Comparison of ENCODE assay signal across 20 mouse cellular contexts in genomic region chr8:106545149-106545548, GRCm38 (mm10). TPM values are rescaled to one million over a fixed set of nuclear protein-coding genes. Genes with fewer than 3 reads are reported as not detected.
DNase-seq lines count a peak whose midpoint lies in the region; ATAC-seq and TF ChIP-seq lines count a peak whose summit lies in the region.
"Had no signal": no experiment of that assay in that cellular context is flagged by ENCODE, and none has a peak within 500 bp of the region (broad histone marks: within the 10 kb centered on the region; RNA-seq: fewer than 3 reads in every experiment).

No protein-coding gene starts in this region.

- H3K27ac ChIP-seq in heart, postnatal 0 days (ENCODE audit: low read depth) = no peak overlapping the region
- H3K27ac ChIP-seq in lung, postnatal 0 days (ENCODE audit: low read length) = no peak overlapping the region
- H3K27ac ChIP-seq: heart, embryonic 10.5 days; hindbrain, embryonic 12.5 days; neural tube, embryonic 13.5 days; stomach, embryonic 15.5 days had no signal

- peaks cover 13% of the 10 kb centered on the region for H3K36me3 ChIP-seq in heart, postnatal 0 days (replicated peaks; ENCODE audit: control insufficient read depth, insufficient read depth, low read length)
- H3K36me3 ChIP-seq in lung, postnatal 0 days (ENCODE audit: insufficient read depth, low read length) = no peaks in the 10 kb centered on the region
- H3K36me3 ChIP-seq: hindbrain, embryonic 12.5 days; stomach, embryonic 15.5 days had no signal

- TF ChIP-seq EP300 in heart, postnatal 0 days (IDR thresholded peaks at IDR 0.05; ENCODE audit: low read depth) = no peak
- no peak for TF ChIP-seq EP300 in lung, postnatal 0 days (IDR thresholded peaks at IDR 0.05)

- no peak overlapping the region for H3K4me3 ChIP-seq in heart, postnatal 0 days (ENCODE audit: low read depth, low read length)
- no peak overlapping the region for H3K4me3 ChIP-seq in lung, postnatal 0 days (ENCODE audit: low read depth, low read length)
- H3K4me3 ChIP-seq: heart, embryonic 10.5 days; hindbrain, embryonic 12.5 days; neural tube, embryonic 13.5 days; stomach, embryonic 15.5 days had no signal

- TF ChIP-seq CTCF in heart, postnatal 0 days (IDR thresholded peaks at IDR 0.05; ENCODE audit: low read depth) = 0 out of 2 replicates have a peak, but pooled peaks have one; percentile 4
- TF ChIP-seq CTCF in lung, postnatal 0 days (IDR thresholded peaks at IDR 0.05) = peak; percentile 54

- DNase-seq in heart, postnatal 0 days (ENCODE audit: low spot score) = no peak
- DNase-seq in heart, postnatal 10 days = no peak
- no peak for DNase-seq in lung, postnatal 0 days (ENCODE audit: low spot score)
- no peak for DNase-seq in lung, adult 18-20 months
- peak; percentile 25 for DNase-seq in NIH3T3 (ENCODE audit: low read depth)
- peak; percentile 53 for DNase-seq in naive thymus-derived CD4-positive, alpha-beta T cell, adult 2 months (ENCODE audit: low read depth)
- no peak for DNase-seq in left cerebral cortex, postnatal 4 days
- no peak for DNase-seq in cerebellum, postnatal 14 days
- DNase-seq: cerebellum, adult 9-10 months; kidney, postnatal 10 days; midbrain, embryonic 14.5 days had no signal

- no peaks in the 10 kb centered on the region for H3K9me3 ChIP-seq in heart, postnatal 0 days (replicated peaks; ENCODE audit: control insufficient read depth, low read length)
- H3K9me3 ChIP-seq in lung, postnatal 0 days (ENCODE audit: low read length) = no peaks in the 10 kb centered on the region
- H3K9me3 ChIP-seq: heart, embryonic 10.5 days; hindbrain, embryonic 12.5 days; neural tube, embryonic 13.5 days; stomach, embryonic 15.5 days had no signal

- ATAC-seq in heart, postnatal 0 days (ENCODE audit: insufficient read depth, low read depth) = no peak
- no peak for ATAC-seq in lung, postnatal 0 days
- ATAC-seq: activated CD4-positive, CD25-positive, alpha-beta regulatory T cell, adult 4 months had no signal

- H3K4me2 ChIP-seq in heart, postnatal 0 days (ENCODE audit: low read depth, low read length) = no peak overlapping the region
- no peak overlapping the region for H3K4me2 ChIP-seq in lung, postnatal 0 days (replicated peaks; ENCODE audit: low read depth, low read length)
- H3K4me2 ChIP-seq: hindbrain, embryonic 12.5 days; neural tube, embryonic 13.5 days; stomach, embryonic 15.5 days had no signal

- no peaks in the 10 kb centered on the region for H3K4me1 ChIP-seq in heart, postnatal 0 days (ENCODE audit: control insufficient read depth, insufficient read depth)
- H3K4me1 ChIP-seq in lung, postnatal 0 days (ENCODE audit: insufficient read depth, low read depth, low read length) = no peaks in the 10 kb centered on the region
- H3K4me1 ChIP-seq: heart, embryonic 10.5 days; hindbrain, embryonic 12.5 days; neural tube, embryonic 13.5 days; stomach, embryonic 15.5 days had no signal

- no peaks in the 10 kb centered on the region for H3K27me3 ChIP-seq in heart, postnatal 0 days (ENCODE audit: control insufficient read depth, insufficient read depth, low read length)
- no peaks in the 10 kb centered on the region for H3K27me3 ChIP-seq in lung, postnatal 0 days (replicated peaks; ENCODE audit: insufficient read depth, low read length)
- H3K27me3 ChIP-seq: hindbrain, embryonic 12.5 days; neural tube, embryonic 13.5 days; stomach, embryonic 15.5 days had no signal

- no peak overlapping the region for H3K9ac ChIP-seq in heart, postnatal 0 days (replicated peaks; ENCODE audit: low read depth, low read length)
- no peak overlapping the region for H3K9ac ChIP-seq in lung, postnatal 0 days (replicated peaks; ENCODE audit: low read depth)
- H3K9ac ChIP-seq: hindbrain, embryonic 12.5 days; neural tube, embryonic 13.5 days; stomach, embryonic 15.5 days had no signal

- intact Hi-C loops in heart, postnatal 10 days (cut with DNase I) = no loop called here
- intact Hi-C loops in left cerebral cortex, postnatal 4 days (cut with DNase I) = no loop called here

- WGBS in heart, postnatal 0 days = 82% methylated on average over 2 of the region's 2 CpGs
- 88% methylated on average over 2 of the region's 2 CpGs for WGBS in lung, postnatal 0 days

RNA-seq across cellular contexts. Expression of gene Gm10073, which starts 28.1 kb away (rescaled TPM):
- total RNA-seq in heart, postnatal 0 days (2014; rRNA removed; ENCODE audit: low replicate concordance) = 70.8 and 80.8 TPM in 2 replicates
- 6.2 and 6.5 TPM in 2 replicates for polyA plus RNA-seq in heart, postnatal 0 days (2015; fragmentation: Nextera tagmentation; extraction: Ambion mirVana)
- total RNA-seq in heart, postnatal 10 days (2021) = 100 to 1,000 TPM; 112 to 113 TPM
- polyA plus RNA-seq in lung, postnatal 0 days (2015; fragmentation: Nextera tagmentation; extraction: Ambion mirVana) = 8.0 and 9.0 TPM in 2 replicates
- total RNA-seq in left cerebral cortex, postnatal 4 days (2021) = 100 to 1,000 TPM; 117 to 133 TPM

RNA-seq across cellular contexts. Expression of gene Cdh3, which starts 34.5 kb away (rescaled TPM):
- total RNA-seq in heart, postnatal 0 days (2014; rRNA removed; ENCODE audit: low replicate concordance) = 9.2 and 11.4 TPM in 2 replicates
- 4.3 and 4.5 TPM in 2 replicates for polyA plus RNA-seq in heart, postnatal 0 days (2015; fragmentation: Nextera tagmentation; extraction: Ambion mirVana)
- total RNA-seq in heart, postnatal 10 days (2021) = 1 to 10 TPM; 2.8 to 3.3 TPM
- polyA plus RNA-seq in lung, postnatal 0 days (2015; fragmentation: Nextera tagmentation; extraction: Ambion mirVana) = 2.3 and 2.6 TPM in 2 replicates
- total RNA-seq in left cerebral cortex, postnatal 4 days (2021) = under 1 TPM; 0.28 to 0.46 TPM
- polyA plus RNA-seq: activated CD4-positive, CD25-positive, alpha-beta regulatory T cell, adult 4 months had no signal

RNA-seq across cellular contexts. Expression of gene 6030452D12Rik, which starts 44.8 kb away (rescaled TPM):
- not detected in 2 replicates for total RNA-seq in heart, postnatal 0 days (2014; rRNA removed; ENCODE audit: low replicate concordance)
- not detected in 2 replicates for polyA plus RNA-seq in heart, postnatal 0 days (2015; fragmentation: Nextera tagmentation; extraction: Ambion mirVana)
- not detected for total RNA-seq in heart, postnatal 10 days (2021)
- not detected in 2 replicates for polyA plus RNA-seq in lung, postnatal 0 days (2015; fragmentation: Nextera tagmentation; extraction: Ambion mirVana)
- total RNA-seq in left cerebral cortex, postnatal 4 days (2021) = not detected
- total RNA-seq: left cerebral cortex, adult 8-10 months had no signal
- polyA plus RNA-seq: activated CD4-positive, CD25-positive, alpha-beta regulatory T cell, adult 4 months; embryonic facial prominence, embryonic 11.5 days; forebrain, embryonic 11.5 days; heart, embryonic 10.5 days; hindbrain, embryonic 12.5 days; liver, embryonic 16.5 days; midbrain, embryonic 14.5 days; neural tube, embryonic 13.5 days; stomach, embryonic 15.5 days had no signal

RNA-seq across cellular contexts. Expression of gene Cdh1, which starts 58.0 kb away (rescaled TPM):
- total RNA-seq in heart, postnatal 0 days (2014; rRNA removed; ENCODE audit: low replicate concordance) = 1.2 and 1.9 TPM in 2 replicates
- polyA plus RNA-seq in heart, postnatal 0 days (2015; fragmentation: Nextera tagmentation; extraction: Ambion mirVana) = 0.19 and 0.52 TPM in 2 replicates
- total RNA-seq in heart, postnatal 10 days (2021) = under 1 TPM; 0.07 to 0.26 TPM
- polyA plus RNA-seq in lung, postnatal 0 days (2015; fragmentation: Nextera tagmentation; extraction: Ambion mirVana) = 88.2 and 106 TPM in 2 replicates
- total RNA-seq in left cerebral cortex, postnatal 4 days (2021) = 1 to 10 TPM; 4.1 to 4.2 TPM

Comparison
In these comparisons a context has a peak if more than half of its experiments do, and no peak if none do; other contexts are left out.
1. DNase-seq: peak in NIH3T3 (single experiment) and naive thymus-derived CD4-positive, alpha-beta T cell, adult 2 months (single experiment); none in heart, postnatal 0 days (single experiment), heart, postnatal 10 days (0 of 2), lung, postnatal 0 days (single experiment), lung, adult 18-20 months (0 of 2), left cerebral cortex, postnatal 4 days (single experiment) and cerebellum, postnatal 14 days (0 of 2).